Mouse (Mus musculus): ENCODE data around the gene Ptprg. TPM values are rescaled to one million over a fixed set of nuclear protein-coding genes. Genes with fewer than 3 reads are reported as not detected.

Gene Ptprg
- polyA plus RNA-seq, 1 experiment from 2014 or later, result 50.1 TPM

GRCm38 (mm10) chr14:11775951-11776495 is 222.7 kb downstream of the Ptprg start:
- H3K4me1 ChIP-seq (ENCODE audit: control insufficient read depth, insufficient read depth, low read length), result peaks cover 20% of the 10 kb centered on the region
- H3K27ac ChIP-seq (replicated peaks; ENCODE audit: low read depth, low read length), result no peak overlapping the region
- no peak overlapping the region for H3K4me2 ChIP-seq (ENCODE audit: low read length)
- H3K4me3 ChIP-seq (replicated peaks; ENCODE audit: low read depth, low read length), result no peak overlapping the region
- no peaks in the 10 kb centered on the region for H3K36me3 ChIP-seq (ENCODE audit: control insufficient read depth, insufficient read depth, low read length)
- no peaks in the 10 kb centered on the region for H3K27me3 ChIP-seq (ENCODE audit: control insufficient read depth, insufficient read depth, low read length)
- DNase-seq (no peak), ATAC-seq (ENCODE audit: low FRiP score, low TSS enrichment) (no peak)
- no peaks in the 10 kb centered on the region for H3K9me3 ChIP-seq (ENCODE audit: control insufficient read depth, low read length)
- WGBS, result 67% methylated on average over 6 of the region's 6 CpGs
- no peak overlapping the region for H3K9ac ChIP-seq (replicated peaks; ENCODE audit: low read length)

GRCm38 (mm10) chr14:11776566-11776965 is 223.2 kb downstream of the Ptprg start:
- Histone ChIP-seq H3K9me3 (ENCODE audit: control insufficient read depth, low read length) (no peaks in the 10 kb centered on the region), H3K27me3 (ENCODE audit: control insufficient read depth, insufficient read depth, low read length) (no peaks in the 10 kb centered on the region), H3K4me1 (ENCODE audit: control insufficient read depth, insufficient read depth, low read length) (peaks cover 25% of the 10 kb centered on the region), H3K4me2 (ENCODE audit: low read length) (no peak overlapping the region), H3K9ac (replicated peaks; ENCODE audit: low read length) (no peak overlapping the region), H3K4me3 (replicated peaks; ENCODE audit: low read depth, low read length) (no peak overlapping the region), H3K36me3 (ENCODE audit: control insufficient read depth, insufficient read depth, low read length) (no peaks in the 10 kb centered on the region), H3K27ac (replicated peaks; ENCODE audit: low read depth, low read length) (no peak overlapping the region)
- ATAC-seq (ENCODE audit: low FRiP score, low TSS enrichment), result no peak
- 77% methylated on average over 6 of the region's 6 CpGs for WGBS
- no peak for DNase-seq

- Histone ChIP-seq H3K4me1 (ENCODE audit: control insufficient read depth, insufficient read depth, low read length) (no peaks in the 10 kb centered on the region), H3K27ac (replicated peaks; ENCODE audit: low read depth, low read length) (no peak overlapping the region), H3K27me3 (ENCODE audit: control insufficient read depth, insufficient read depth, low read length) (no peaks in the 10 kb centered on the region), H3K36me3 (ENCODE audit: control insufficient read depth, insufficient read depth, low read length) (no peaks in the 10 kb centered on the region), H3K4me2 (ENCODE audit: low read length) (no peak overlapping the region), H3K4me3 (replicated peaks; ENCODE audit: low read depth, low read length) (no peak overlapping the region), H3K9ac (replicated peaks; ENCODE audit: low read length) (no peak overlapping the region), H3K9me3 (ENCODE audit: control insufficient read depth, low read length) (no peaks in the 10 kb centered on the region)
- ATAC-seq (ENCODE audit: low FRiP score, low TSS enrichment) (no peak), DNase-seq (no peak)
- 80% methylated on average over 4 of the region's 4 CpGs for WGBS
Measured at GRCm38 (mm10) chr14:11791190-11791589, 237.9 kb downstream of the Ptprg start.

- no peaks in the 10 kb centered on the region for H3K36me3 ChIP-seq (ENCODE audit: control insufficient read depth, insufficient read depth, low read length)
- no peak for ATAC-seq (ENCODE audit: low FRiP score, low TSS enrichment)
- WGBS, result 72% methylated on average over 3 of the region's 3 CpGs
- no peaks in the 10 kb centered on the region for H3K9me3 ChIP-seq (ENCODE audit: control insufficient read depth, low read length)
- H3K9ac ChIP-seq (replicated peaks; ENCODE audit: low read length), result no peak overlapping the region
- H3K27me3 ChIP-seq (ENCODE audit: control insufficient read depth, insufficient read depth, low read length), result no peaks in the 10 kb centered on the region
- H3K4me3 ChIP-seq (replicated peaks; ENCODE audit: low read depth, low read length), result no peak overlapping the region
- H3K27ac ChIP-seq (replicated peaks; ENCODE audit: low read depth, low read length), result no peak overlapping the region
- DNase-seq, result no peak
- H3K4me2 ChIP-seq (ENCODE audit: low read length), result no peak overlapping the region
- no peaks in the 10 kb centered on the region for H3K4me1 ChIP-seq (ENCODE audit: control insufficient read depth, insufficient read depth, low read length)
Measured at GRCm38 (mm10) chr14:11793847-11794246, 240.5 kb downstream of the Ptprg start.

GRCm38 (mm10) chr14:11802355-11803035 is 249.2 kb downstream of the Ptprg start:
- ATAC-seq (ENCODE audit: low FRiP score, low TSS enrichment) (no peak), DNase-seq (no peak)
- Histone ChIP-seq H3K27ac (replicated peaks; ENCODE audit: low read depth, low read length) (no peak overlapping the region), H3K4me3 (replicated peaks; ENCODE audit: low read depth, low read length) (no peak overlapping the region), H3K9ac (replicated peaks; ENCODE audit: low read length) (no peak overlapping the region), H3K4me1 (ENCODE audit: control insufficient read depth, insufficient read depth, low read length) (no peaks in the 10 kb centered on the region; the same call in 1 of the 2 replicates), H3K36me3 (ENCODE audit: control insufficient read depth, insufficient read depth, low read length) (no peaks in the 10 kb centered on the region), H3K27me3 (ENCODE audit: control insufficient read depth, insufficient read depth, low read length) (no peaks in the 10 kb centered on the region), H3K4me2 (ENCODE audit: low read length) (no peak overlapping the region), H3K9me3 (ENCODE audit: control insufficient read depth, low read length) (no peaks in the 10 kb centered on the region)
- 87% methylated on average over 4 of the region's 4 CpGs for WGBS

- H3K27me3 ChIP-seq (ENCODE audit: control insufficient read depth, insufficient read depth, low read length), result no peaks in the 10 kb centered on the region
- no peak overlapping the region for H3K9ac ChIP-seq (replicated peaks; ENCODE audit: low read length)
- H3K4me2 ChIP-seq (ENCODE audit: low read length), result no peak overlapping the region
- no peaks in the 10 kb centered on the region for H3K9me3 ChIP-seq (ENCODE audit: control insufficient read depth, low read length)
- H3K27ac ChIP-seq (replicated peaks; ENCODE audit: low read depth, low read length), result no peak overlapping the region
- H3K4me1 ChIP-seq (ENCODE audit: control insufficient read depth, insufficient read depth, low read length), result no peaks in the 10 kb centered on the region; the same call in 1 of the 2 replicates
- peak; percentile 35 for DNase-seq
- H3K36me3 ChIP-seq (ENCODE audit: control insufficient read depth, insufficient read depth, low read length), result no peaks in the 10 kb centered on the region
- WGBS, result 54% methylated on average over 5 of the region's 5 CpGs
- ATAC-seq (ENCODE audit: low FRiP score, low TSS enrichment), result no peak
- no peak overlapping the region for H3K4me3 ChIP-seq (replicated peaks; ENCODE audit: low read depth, low read length)
Measured at GRCm38 (mm10) chr14:11806674-11807073, 253.3 kb downstream of the Ptprg start.

- H3K36me3 ChIP-seq (ENCODE audit: control insufficient read depth, insufficient read depth, low read length), result no peaks in the 10 kb centered on the region
- H3K9me3 ChIP-seq (ENCODE audit: control insufficient read depth, low read length), result no peaks in the 10 kb centered on the region
- H3K9ac ChIP-seq (replicated peaks; ENCODE audit: low read length), result no peak overlapping the region
- no peaks in the 10 kb centered on the region for H3K27me3 ChIP-seq (ENCODE audit: control insufficient read depth, insufficient read depth, low read length)
- no peak overlapping the region for H3K4me2 ChIP-seq (ENCODE audit: low read length)
- no peak for ATAC-seq (ENCODE audit: low FRiP score, low TSS enrichment)
- no peak overlapping the region for H3K27ac ChIP-seq (replicated peaks; ENCODE audit: low read depth, low read length)
- 83% methylated on average over 4 of the region's 4 CpGs for WGBS
- no peak overlapping the region for H3K4me3 ChIP-seq (replicated peaks; ENCODE audit: low read depth, low read length)
- H3K4me1 ChIP-seq (ENCODE audit: control insufficient read depth, insufficient read depth, low read length), result no peaks in the 10 kb centered on the region; the same call in 1 of the 2 replicates
- DNase-seq, result no peak
Measured at GRCm38 (mm10) chr14:11807465-11807864, 254.1 kb downstream of the Ptprg start.

GRCm38 (mm10) chr14:11811142-11811761 is 257.9 kb downstream of the Ptprg start:
- no peaks in the 10 kb centered on the region for H3K36me3 ChIP-seq (ENCODE audit: control insufficient read depth, insufficient read depth, low read length)
- H3K27ac ChIP-seq (replicated peaks; ENCODE audit: low read depth, low read length), result no peak overlapping the region
- H3K4me2 ChIP-seq (ENCODE audit: low read length), result no peak overlapping the region
- H3K9me3 ChIP-seq (ENCODE audit: control insufficient read depth, low read length), result no peaks in the 10 kb centered on the region
- H3K4me3 ChIP-seq (replicated peaks; ENCODE audit: low read depth, low read length), result no peak overlapping the region
- WGBS, result 87% methylated on average over 7 of the region's 7 CpGs
- H3K9ac ChIP-seq (replicated peaks; ENCODE audit: low read length), result no peak overlapping the region
- ATAC-seq (ENCODE audit: low FRiP score, low TSS enrichment) (no peak), DNase-seq (no peak)
- no peaks in the 10 kb centered on the region for H3K27me3 ChIP-seq (ENCODE audit: control insufficient read depth, insufficient read depth, low read length)
- no peaks in the 10 kb centered on the region; the same call in 1 of the 2 replicates for H3K4me1 ChIP-seq (ENCODE audit: control insufficient read depth, insufficient read depth, low read length)

GRCm38 (mm10) chr14:11812291-11812690 is 259.0 kb downstream of the Ptprg start:
- H3K4me1 ChIP-seq (ENCODE audit: control insufficient read depth, insufficient read depth, low read length), result no peaks in the 10 kb centered on the region
- H3K9ac ChIP-seq (replicated peaks; ENCODE audit: low read length), result no peak overlapping the region
- no peak overlapping the region for H3K4me2 ChIP-seq (ENCODE audit: low read length)
- H3K27me3 ChIP-seq (ENCODE audit: control insufficient read depth, insufficient read depth, low read length), result no peaks in the 10 kb centered on the region
- H3K36me3 ChIP-seq (ENCODE audit: control insufficient read depth, insufficient read depth, low read length), result no peaks in the 10 kb centered on the region
- ATAC-seq (ENCODE audit: low FRiP score, low TSS enrichment), result no peak
- H3K4me3 ChIP-seq (replicated peaks; ENCODE audit: low read depth, low read length), result no peak overlapping the region
- H3K9me3 ChIP-seq (ENCODE audit: control insufficient read depth, low read length), result no peaks in the 10 kb centered on the region
- H3K27ac ChIP-seq (replicated peaks; ENCODE audit: low read depth, low read length), result no peak overlapping the region
- WGBS, result 94% methylated on average over 7 of the region's 7 CpGs
- no peak for DNase-seq

Measured in midbrain, embryonic 14.5 days (tissue).